Mouse (Mus musculus) lung, embryonic 15.5 days (tissue): ENCODE results near the gene Anp32e. TPM values are rescaled to one million over a fixed set of nuclear protein-coding genes. Genes with fewer than 3 reads are reported as not detected.
"Not testable (repeated sequence)": the region's sequence is repeated elsewhere in the genome, so short reads cannot be mapped to it uniquely, and the experiment has no call there.

Experiments used
- ATAC-seq: fragments of 200-750 bp; cut with Nextera tagmentation; 2 replicates; pipeline ENCODE4 v1.8.0; 2017; ENCODE audit warnings: moderate number of reproducible peaks, borderline replicate concordance; ENCODE audit not compliant: low FRiP score, low TSS enrichment; ENCODE audit errors: extremely low read depth
- H3K27ac ChIP-seq: fragments of 300-500 bp; sonication (generic); 2 replicates; pipeline ENCODE4 v1.5.1; 2015; ENCODE audit warnings: moderate library complexity, mild to moderate bottlenecking, inconsistent platforms
- H3K27me3 ChIP-seq: fragments of 300-500 bp; sonication (generic); 2 replicates; pipeline ENCODE4 v1.6.1; 2015; ENCODE audit warnings: inconsistent platforms
- H3K36me3 ChIP-seq: fragments of 300-500 bp; sonication (generic); 2 replicates; pipeline ENCODE4 v1.6.1; 2015; ENCODE audit warnings: inconsistent platforms
- H3K4me1 ChIP-seq: fragments of 300-500 bp; sonication (generic); 2 replicates; pipeline ENCODE4 v1.6.1; 2015; ENCODE audit warnings: inconsistent platforms
- H3K4me2 ChIP-seq: fragments of 300-500 bp; sonication (generic); 2 replicates; pipeline ENCODE4 v1.6.1; 2015; ENCODE audit warnings: inconsistent platforms, mild to moderate bottlenecking, moderate library complexity
- H3K4me3 ChIP-seq: fragments of 300-500 bp; sonication (generic); 2 replicates; pipeline ENCODE4 v1.5.1; 2015; ENCODE audit warnings: mild to moderate bottlenecking, inconsistent platforms
- H3K9ac ChIP-seq: fragments of 300-500 bp; sonication (generic); 2 replicates; pipeline ENCODE4 v1.6.1; 2015; ENCODE audit warnings: inconsistent platforms
- H3K9me3 ChIP-seq: fragments of 300-500 bp; sonication (generic); 2 replicates; pipeline ENCODE4 v1.6.1; 2016; ENCODE audit warnings: inconsistent platforms
- WGBS: fragments of 180-500 bp; shearing (Covaris S2); methylation state at CpG from one replicate; pipeline ENCODE4 v1.1.7; 2015; 5-methylcytosine and 5-hydroxymethylcytosine counted together
- polyA plus RNA-seq: library from polyadenylated mRNA; unstranded; fragments of >200 nt; fragmentation: Nextera tagmentation; extraction: Ambion mirVana; gene quantifications from 2 replicates; pipeline ENCODE4 v1.2.1, GENCODE M21; 2015

Gene Anp32e
- polyA plus RNA-seq, 1 experiment from 2014 or later: 233 TPM

DNA sequence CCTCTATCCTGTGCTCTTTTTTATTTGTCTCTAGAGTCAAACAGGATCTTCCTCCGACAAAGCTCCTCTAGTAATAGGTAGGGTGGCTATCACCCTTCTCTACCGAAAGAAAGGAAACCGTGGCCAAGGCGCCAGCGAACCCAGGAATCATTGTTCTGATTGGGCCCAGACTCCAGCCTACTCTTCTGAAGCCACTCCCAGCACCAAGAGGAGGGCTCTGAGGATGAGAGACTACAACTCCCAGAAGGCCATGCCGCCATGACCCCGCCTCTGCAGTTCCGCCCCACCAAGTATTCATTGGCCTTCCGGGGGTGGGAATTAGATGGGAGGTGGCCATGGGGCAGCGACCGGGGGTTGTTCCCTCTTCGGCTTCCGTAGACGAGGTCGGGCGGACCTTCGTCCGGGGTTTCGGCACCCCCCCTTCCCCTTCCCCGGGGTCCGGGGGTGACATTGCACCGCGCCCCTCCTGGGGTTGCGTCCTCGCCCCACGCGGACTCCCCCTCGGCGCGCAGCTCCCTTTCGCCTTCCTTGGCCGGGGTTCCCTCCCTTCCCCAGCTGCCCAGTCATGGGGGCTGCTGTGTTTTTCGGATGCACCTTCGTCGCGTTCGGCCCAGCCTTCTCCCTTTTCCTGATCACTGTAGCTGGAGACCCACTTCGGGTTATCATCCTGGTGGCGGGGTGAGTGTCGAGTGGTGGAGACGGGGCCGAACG lies 35.3 kb upstream of the Anp32e start, which contains the start of gene Aph1a:
TSS of gene Aph1a (plus strand) at position 364 of the 711 bp plus-strand sequence.
- 1% methylated on average over 26 of the region's 43 CpGs for WGBS
- H3K9ac ChIP-seq: peak within 1 kb of the TSS; percentile 70
- peak within 1 kb of the TSS; percentile 71 for H3K4me3 ChIP-seq
- peak within 1 kb of the TSS; percentile 93 for H3K27ac ChIP-seq
- peak; percentile 98 for ATAC-seq
- not testable (repeated sequence) for H3K36me3 ChIP-seq, H3K9me3 ChIP-seq, H3K27me3 ChIP-seq
- H3K4me2 ChIP-seq: peak within 1 kb of the TSS; percentile 55
- H3K4me1 ChIP-seq: peaks cover 28% of the 10 kb centered on the region

DNA sequence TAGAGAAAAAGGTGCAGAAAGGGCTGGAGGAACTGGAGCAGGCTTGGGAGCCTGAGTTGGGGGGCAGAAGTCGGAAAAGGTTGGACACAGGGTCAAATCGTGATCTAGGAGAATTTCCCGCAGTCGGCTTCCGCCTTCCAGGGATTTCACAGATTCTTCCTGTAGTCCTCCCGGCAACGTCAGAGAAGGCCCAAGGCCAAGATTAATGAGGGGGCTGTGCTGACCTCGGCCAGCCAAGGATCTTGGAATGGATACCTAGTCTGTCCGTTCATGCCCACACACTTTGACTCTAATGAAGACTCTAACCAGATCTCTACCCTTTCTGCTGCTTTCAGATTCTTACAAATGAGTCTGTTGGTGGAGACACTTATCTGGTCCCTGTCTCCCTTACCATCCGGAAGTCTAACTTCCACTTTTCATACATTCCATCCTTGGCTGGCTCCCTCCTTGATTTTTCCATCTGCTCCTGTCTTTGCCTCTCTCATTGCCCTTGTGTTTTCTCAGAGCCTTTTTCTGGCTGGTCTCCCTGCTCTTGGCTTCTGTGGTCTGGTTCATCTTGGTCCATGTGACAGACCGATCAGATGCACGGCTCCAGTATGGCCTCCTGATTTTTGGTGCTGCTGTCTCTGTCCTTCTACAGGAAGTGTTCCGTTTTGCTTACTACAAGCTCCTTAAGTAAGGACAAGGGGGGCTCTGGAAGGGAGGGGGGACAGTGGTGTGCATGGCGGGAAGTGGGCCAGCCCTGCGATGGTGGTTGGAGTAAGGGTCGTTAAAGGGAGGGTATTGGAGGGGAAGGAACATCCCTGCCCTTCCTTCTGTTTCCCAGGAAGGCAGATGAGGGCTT lies 34.5 kb upstream of the Anp32e start:
- peaks cover 7% of the 10 kb centered on the region for H3K36me3 ChIP-seq
- 5% methylated on average over 16 of the region's 16 CpGs for WGBS
- H3K4me1 ChIP-seq: peaks cover 28% of the 10 kb centered on the region
- no peaks in the 10 kb centered on the region for H3K9me3 ChIP-seq
- H3K9ac ChIP-seq: peak overlapping the region; percentile 70
- no peaks in the 10 kb centered on the region for H3K27me3 ChIP-seq
- H3K4me2 ChIP-seq: peak overlapping the region; percentile 55
- no peak for ATAC-seq
- H3K4me3 ChIP-seq: peak overlapping the region; percentile 71
- peak overlapping the region; percentile 93 for H3K27ac ChIP-seq

DNA sequence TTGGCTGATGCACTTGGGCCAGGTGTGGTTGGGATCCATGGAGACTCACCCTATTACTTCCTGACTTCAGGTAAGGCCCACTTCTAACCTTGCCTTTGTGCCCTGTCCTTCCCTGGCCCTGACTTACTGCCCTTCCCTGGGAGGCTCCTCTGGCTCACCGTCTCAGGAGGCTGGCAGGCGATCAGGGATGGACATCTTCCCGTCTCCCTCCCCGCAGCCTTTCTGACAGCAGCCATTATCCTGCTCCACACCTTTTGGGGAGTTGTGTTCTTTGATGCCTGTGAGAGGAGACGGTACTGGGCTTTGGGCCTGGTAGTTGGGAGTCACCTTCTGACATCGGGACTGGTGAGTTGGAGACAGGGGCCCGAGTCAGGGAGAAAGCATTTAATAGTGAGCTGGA lies 33.5 kb upstream of the Anp32e start:
- not testable (repeated sequence) for H3K9ac ChIP-seq, H3K9me3 ChIP-seq, ATAC-seq, H3K36me3 ChIP-seq, H3K27ac ChIP-seq, H3K27me3 ChIP-seq
- WGBS: 71% methylated on average over 7 of the region's 7 CpGs
- Histone ChIP-seq H3K4me2 (peak overlapping the region; percentile 55), H3K4me3 (peak overlapping the region; percentile 71; the same call in 1 of the 2 replicates), H3K4me1 (peaks cover 28% of the 10 kb centered on the region)

DNA sequence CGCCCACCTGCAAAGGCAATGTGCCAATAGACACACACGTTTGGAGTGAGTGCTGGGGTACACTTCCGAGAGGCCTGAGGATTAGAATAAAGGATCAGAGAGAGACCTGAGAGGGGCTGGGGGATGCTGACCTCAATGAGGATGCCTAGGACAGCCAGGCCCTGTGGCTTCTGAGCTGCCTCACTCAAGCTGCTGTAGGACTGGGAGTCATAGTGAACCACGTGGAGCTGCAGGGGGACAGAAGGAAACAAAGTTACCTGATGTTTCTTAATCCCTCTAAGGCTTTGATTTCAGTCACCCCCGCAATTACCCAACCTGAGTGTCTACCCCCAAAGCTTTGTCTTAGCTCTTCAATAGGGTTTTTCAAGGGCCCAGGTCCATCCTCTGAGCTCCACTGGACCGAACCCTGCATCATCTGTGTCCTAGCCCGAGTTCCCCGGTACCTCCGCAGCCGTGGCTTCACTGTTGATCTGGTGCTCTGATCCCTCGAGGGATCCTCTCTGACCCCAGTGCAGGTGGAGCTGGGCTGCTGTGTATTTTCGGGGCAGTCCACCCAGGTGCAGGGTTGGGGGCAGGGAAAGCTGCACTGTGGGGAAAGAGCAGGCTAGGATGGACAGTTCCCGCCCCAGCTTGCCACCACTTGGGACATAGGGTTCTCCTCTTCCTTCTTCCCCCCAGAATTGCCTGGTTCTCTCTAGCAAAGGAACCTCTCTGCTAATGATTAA lies 29.1 kb upstream of the Anp32e start:
- H3K27ac ChIP-seq: no peak overlapping the region
- H3K9ac ChIP-seq: no peak overlapping the region
- no peak overlapping the region for H3K4me2 ChIP-seq
- ATAC-seq: no peak
- peaks cover 12% of the 10 kb centered on the region for H3K27me3 ChIP-seq
- H3K4me3 ChIP-seq: no peak overlapping the region
- H3K4me1 ChIP-seq: peaks cover 23% of the 10 kb centered on the region
- WGBS: 70% methylated on average over 13 of the region's 13 CpGs
- H3K36me3 ChIP-seq: peaks cover 7% of the 10 kb centered on the region
- no peaks in the 10 kb centered on the region for H3K9me3 ChIP-seq

DNA sequence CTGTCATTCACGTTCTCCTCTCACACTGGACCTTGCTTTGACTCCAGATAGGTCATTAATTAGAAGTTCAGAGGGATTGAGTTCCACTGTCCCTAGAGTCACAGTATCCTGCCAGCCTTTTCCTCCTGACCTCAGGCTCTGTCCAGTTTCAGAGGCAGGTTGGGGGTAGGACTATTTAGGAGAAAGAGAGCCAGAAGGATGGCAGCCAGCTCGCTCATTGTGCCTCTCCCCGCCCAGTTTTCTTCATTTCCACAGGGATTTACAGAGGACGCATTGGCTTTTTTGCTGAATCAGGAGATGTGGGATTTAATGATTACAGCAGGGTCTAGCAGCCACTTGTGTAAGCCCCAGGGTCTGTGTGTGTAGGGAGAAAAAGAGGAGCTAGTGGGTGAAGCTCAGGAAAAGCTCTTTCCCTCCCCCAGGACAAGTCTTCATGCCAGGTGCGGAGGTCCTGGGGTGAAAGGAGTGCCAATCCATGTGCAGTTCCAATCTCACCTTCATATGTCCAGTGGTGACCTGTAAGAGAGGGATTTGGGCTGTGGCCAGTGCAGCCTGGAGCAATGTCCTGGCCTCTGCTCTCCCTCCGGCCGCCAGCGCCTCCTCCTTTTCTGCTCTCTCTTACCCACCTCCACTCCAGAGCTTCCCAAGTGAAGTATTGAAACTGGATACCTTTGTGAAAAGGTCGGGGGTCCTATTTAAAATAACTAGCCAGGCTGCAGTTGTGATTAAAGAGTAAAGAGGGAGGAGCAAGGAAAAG lies 27.3 kb upstream of the Anp32e start:
- Histone ChIP-seq H3K4me2 (no peak overlapping the region), H3K4me1 (peaks cover 36% of the 10 kb centered on the region), H3K9me3 (no peaks in the 10 kb centered on the region), H3K36me3 (peaks cover 7% of the 10 kb centered on the region), H3K27ac (no peak overlapping the region), H3K4me3 (no peak overlapping the region), H3K9ac (no peak overlapping the region), H3K27me3 (peaks cover 20% of the 10 kb centered on the region)
- WGBS: 40% methylated on average over 9 of the region's 9 CpGs
- no peak for ATAC-seq

DNA sequence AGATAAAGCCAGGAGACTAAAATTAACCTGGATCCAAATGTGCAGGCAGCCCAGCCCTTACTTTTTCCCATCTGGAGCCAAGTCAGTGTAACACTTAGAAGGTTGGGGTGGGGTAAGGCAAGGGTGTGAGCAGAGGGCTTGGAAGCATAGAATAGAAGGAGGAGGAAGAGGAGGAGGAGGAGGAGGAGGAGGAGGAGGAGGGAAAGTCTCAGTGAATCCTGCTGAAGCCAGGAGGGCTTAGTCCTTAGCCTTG lies 26.7 kb upstream of the Anp32e start:
- Histone ChIP-seq H3K27me3 (peaks cover 20% of the 10 kb centered on the region), H3K4me1 (peaks cover 39% of the 10 kb centered on the region), H3K9me3 (no peaks in the 10 kb centered on the region), H3K36me3 (peaks cover 7% of the 10 kb centered on the region), H3K9ac (no peak overlapping the region), H3K27ac (no peak overlapping the region), H3K4me3 (no peak overlapping the region), H3K4me2 (no peak overlapping the region; the same call in 1 of the 2 replicates)
- ATAC-seq: no peak

DNA sequence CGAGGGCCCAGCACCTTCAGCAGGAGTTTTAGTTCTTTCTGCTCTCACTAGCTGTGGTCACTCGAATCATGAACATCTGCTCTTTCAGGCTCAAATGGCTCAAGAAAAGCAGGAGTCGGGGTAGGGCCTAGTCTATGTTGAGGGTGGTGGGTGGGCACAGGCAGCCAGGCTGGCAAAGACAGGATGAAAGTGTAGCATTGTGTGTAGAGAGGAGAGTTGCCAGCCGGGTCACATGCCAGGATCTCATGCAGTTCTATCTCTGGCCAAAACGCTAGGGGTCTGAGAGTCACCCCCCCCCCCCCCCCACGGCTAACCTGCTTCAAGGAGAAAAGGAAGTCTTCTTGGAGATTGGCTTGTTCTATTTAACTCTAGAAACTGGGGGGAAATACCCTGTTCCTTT lies 26.4 kb upstream of the Anp32e start:
- Histone ChIP-seq H3K4me3 (no peak overlapping the region), H3K27me3 (peaks cover 20% of the 10 kb centered on the region), H3K27ac (no peak overlapping the region), H3K9ac (no peak overlapping the region), H3K9me3 (no peaks in the 10 kb centered on the region), H3K36me3 (peaks cover 4% of the 10 kb centered on the region), H3K4me1 (peaks cover 42% of the 10 kb centered on the region), H3K4me2 (no peak overlapping the region; the same call in 1 of the 2 replicates)
- WGBS: 20% methylated on average over 6 of the region's 6 CpGs
- no peak for ATAC-seq

DNA sequence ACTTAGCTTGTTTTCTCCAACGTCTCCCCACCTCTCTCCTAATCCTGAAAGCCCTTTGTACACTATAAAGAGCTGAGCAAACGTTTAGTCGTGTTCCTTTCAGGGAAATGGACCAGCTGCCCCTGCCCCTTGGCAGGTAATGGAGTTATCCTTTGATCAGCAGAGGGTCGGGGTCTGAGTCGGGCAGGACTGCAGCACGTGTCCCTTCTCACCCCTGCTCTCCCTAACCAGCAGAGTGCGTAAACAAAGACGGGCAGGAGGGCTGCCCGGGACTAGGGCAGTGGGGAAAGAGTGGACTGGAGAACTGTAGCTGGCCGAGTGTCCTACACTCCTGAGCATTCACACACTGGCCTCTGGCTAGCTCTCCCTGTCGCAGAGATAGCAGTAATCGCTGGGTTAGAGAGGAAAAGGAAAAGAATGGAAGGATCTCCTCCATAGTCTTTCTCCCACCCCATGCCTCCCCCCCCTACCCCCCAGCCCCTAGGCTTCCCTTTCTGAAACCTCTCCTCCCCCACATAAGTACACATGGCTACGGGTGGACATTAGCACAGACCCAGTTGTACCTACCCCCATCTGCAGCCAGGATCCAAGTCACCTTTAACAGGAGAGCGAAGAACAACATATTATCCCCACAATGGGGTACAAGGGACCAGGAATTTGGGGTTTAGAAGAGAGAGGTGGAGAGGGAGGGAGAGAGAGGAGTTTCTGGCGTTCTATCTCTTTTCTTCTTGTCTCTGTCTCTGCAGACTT lies 25.1 kb upstream of the Anp32e start:
- peak; percentile 51; the same call in 1 of the 2 replicates for ATAC-seq
- WGBS: 3% methylated on average over 15 of the region's 15 CpGs
- H3K27ac ChIP-seq: peak overlapping the region; percentile 53

DNA sequence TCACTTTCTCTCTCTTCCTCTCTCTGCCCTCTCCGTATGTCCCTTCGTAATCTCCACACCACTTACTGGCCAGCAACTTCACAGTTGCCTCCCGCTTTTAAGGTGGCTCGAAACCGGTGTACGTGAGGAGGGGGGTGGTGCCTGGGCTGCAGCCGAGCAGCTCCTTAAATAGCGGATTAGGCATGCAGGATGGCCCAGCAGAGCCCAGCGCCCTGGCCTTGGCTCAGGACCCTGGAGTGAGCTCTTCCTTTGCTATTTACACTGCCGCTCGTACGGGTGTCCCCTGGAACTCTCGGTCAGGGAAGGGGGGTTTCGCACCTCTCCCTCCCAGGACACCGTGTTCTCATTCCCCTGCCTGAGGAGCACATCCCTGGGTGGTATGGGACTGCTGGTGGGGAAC lies 24.5 kb upstream of the Anp32e start, which contains the start of gene Car14:
TSS of gene Car14 (minus strand) at position 124 of the 400 bp plus-strand sequence.
- Histone ChIP-seq H3K4me1 (peaks cover 42% of the 10 kb centered on the region), H3K27ac (peak within 1 kb of the TSS; percentile 53), H3K9me3 (no peaks in the 10 kb centered on the region), H3K4me3 (peak within 1 kb of the TSS; percentile 32), H3K27me3 (peaks cover 20% of the 10 kb centered on the region), H3K9ac (peak within 1 kb of the TSS; percentile 38), H3K36me3 (no peaks in the 10 kb centered on the region), H3K4me2 (peak within 1 kb of the TSS; percentile 66)
- no peak for ATAC-seq
- under 1% methylated on average over 15 of the region's 15 CpGs for WGBS

More for the DNA sequence above, 25.1 kb upstream of the Anp32e start:
- peaks cover 42% of the 10 kb centered on the region for H3K4me1 ChIP-seq
- H3K36me3 ChIP-seq: no peaks in the 10 kb centered on the region
- peak overlapping the region; percentile 32 for H3K4me3 ChIP-seq
- no peaks in the 10 kb centered on the region for H3K9me3 ChIP-seq
- H3K9ac ChIP-seq: peak overlapping the region; percentile 38; the same call in 1 of the 2 replicates
- peaks cover 20% of the 10 kb centered on the region for H3K27me3 ChIP-seq
- peak overlapping the region; percentile 66 for H3K4me2 ChIP-seq

DNA sequence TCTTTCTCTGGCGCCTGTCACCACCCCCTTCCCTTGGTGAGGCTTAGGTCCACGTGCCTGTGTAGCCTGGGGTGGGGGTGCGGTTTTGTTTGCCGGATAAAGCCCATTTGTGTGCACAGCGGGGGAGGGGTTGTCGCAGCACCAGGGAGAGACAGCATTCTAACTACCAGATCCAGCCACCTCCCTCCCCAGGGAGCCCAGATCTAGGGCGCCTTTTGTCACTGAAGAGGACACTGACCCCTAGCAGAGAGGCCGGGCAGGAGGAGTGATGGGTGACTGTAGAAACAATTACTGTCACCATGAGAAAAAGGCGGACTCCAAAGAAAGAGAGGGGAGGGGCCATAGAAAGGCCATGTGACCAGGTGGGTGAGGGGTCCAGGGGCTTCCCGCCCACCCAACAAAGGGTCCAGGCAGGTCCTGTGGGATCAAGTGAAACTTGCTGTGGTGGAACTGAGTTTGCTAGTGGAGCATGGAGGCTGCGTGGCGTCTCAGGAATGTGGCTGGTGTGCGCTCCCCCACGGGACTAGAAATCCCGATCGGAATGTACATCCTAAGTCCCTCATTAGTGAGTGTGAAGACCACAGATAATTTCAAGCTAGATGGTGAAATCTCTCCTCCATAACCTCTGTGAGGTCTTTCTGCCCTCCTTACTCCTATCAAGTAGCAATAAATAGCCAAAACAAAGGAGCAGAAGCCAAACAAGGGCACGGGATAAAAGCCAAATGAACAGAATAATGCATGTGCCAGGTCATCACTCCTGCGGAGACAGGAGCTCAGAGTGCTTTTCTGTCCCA lies 23.7 kb upstream of the Anp32e start:
- Histone ChIP-seq H3K4me2 (peak overlapping the region; percentile 66), H3K9ac (peak overlapping the region; percentile 8; the same call in 1 of the 2 replicates), H3K4me1 (peaks cover 42% of the 10 kb centered on the region), H3K36me3 (no peaks in the 10 kb centered on the region), H3K4me3 (peak overlapping the region; percentile 32), H3K27ac (peak overlapping the region; percentile 53), H3K27me3 (peaks cover 20% of the 10 kb centered on the region), H3K9me3 (no peaks in the 10 kb centered on the region)
- under 1% methylated on average over 18 of the region's 18 CpGs for WGBS
- no peak for ATAC-seq
